Mouse (Mus musculus) spleen, adult 2 months (tissue): ENCODE measurements at regions not wholly inside any gene's neighbourhood (a gene's known extent, or its start where the extent isn't known, plus 50 kb on each side); places are given as distances from the start of the nearest gene placed in this dataset.

ENCODE experiments used
- DNase-seq, 2 experiments: peaks; one replicate each; pipeline versions ENCODE4 v3.0.0 to v3.0.0-alpha.2; 2012 to 2021; ENCODE audit warnings: low spot score in 2 of 2, low read depth in 1 of 2
- H3K27ac ChIP-seq: fragments of 200-500 bp; 2 replicates; pipeline ENCODE4 v1.5.1; 2012; ENCODE audit warnings: low read length, inconsistent platforms; ENCODE audit not compliant: insufficient read depth
- H3K27me3 ChIP-seq: fragments of 200-500 bp; 2 replicates; pipeline ENCODE4 v1.6.1; 2012; ENCODE audit warnings: mild to moderate bottlenecking, moderate library complexity, low read length, inconsistent platforms; ENCODE audit not compliant: control insufficient read depth, insufficient read depth
- H3K36me3 ChIP-seq: fragments of 200-500 bp; 2 replicates; pipeline ENCODE4 v1.6.1; 2012; ENCODE audit warnings: mild to moderate bottlenecking, low read length, inconsistent platforms; ENCODE audit not compliant: control insufficient read depth, insufficient read depth
- H3K4me1 ChIP-seq: fragments of 200-500 bp; 2 replicates; pipeline ENCODE4 v1.6.1; 2011; ENCODE audit warnings: inconsistent platforms; ENCODE audit not compliant: control insufficient read depth, insufficient read depth, insufficient read length
- H3K4me3 ChIP-seq: fragments of 200-500 bp; 2 replicates; pipeline ENCODE4 v1.5.1; 2011; ENCODE audit warnings: mild to moderate bottlenecking, inconsistent platforms; ENCODE audit not compliant: insufficient read depth, insufficient read length; ENCODE audit errors: extremely low read depth
- CTCF ChIP-seq: fragments of 200-500 bp; IDR thresholded peaks from 2 replicates; pipeline ENCODE4 v1.5.1; 2011; ENCODE audit warnings: mild to moderate bottlenecking, inconsistent platforms; ENCODE audit not compliant: insufficient read depth, insufficient read length, insufficient replicate concordance; ENCODE audit errors: extremely low read depth
- POLR2A ChIP-seq: fragments of 200-500 bp; IDR thresholded peaks from 2 replicates; pipeline ENCODE4 v1.6.1; 2011; ENCODE audit warnings: low read depth, low read length, inconsistent platforms
- WGBS: fragments of 180-500 bp; shearing (Covaris S2); methylation state at CpG from one replicate; pipeline ENCODE4 v1.1.7; 2018; 5-methylcytosine and 5-hydroxymethylcytosine counted together

- TF ChIP-seq CTCF (no peak), POLR2A (no peak)
Observed at GRCm38 (mm10) chr6:73370901-73371300, 98.6 kb downstream of the 4931417E11Rik start.

GRCm38 (mm10) chr6:73368836-73369141, 100.7 kb downstream of the 4931417E11Rik start:
- WGBS = 44% methylated on average over 6 of the region's 6 CpGs
- DNase-seq = no peak

More at GRCm38 (mm10) chr6:73370901-73371300, 98.6 kb downstream of the 4931417E11Rik start:
- H3K4me3 ChIP-seq = no peak overlapping the region
- no peaks in the 10 kb centered on the region for H3K36me3 ChIP-seq
- 87% methylated on average over 4 of the region's 4 CpGs for WGBS
- no peak for DNase-seq
- no peaks in the 10 kb centered on the region for H3K4me1 ChIP-seq
- no peak overlapping the region for H3K27ac ChIP-seq
- H3K27me3 ChIP-seq = no peaks in the 10 kb centered on the region

GRCm38 (mm10) chr6:73368047-73368835, 101.2 kb downstream of the 4931417E11Rik start:
- DNase-seq = no peak
- H3K36me3 ChIP-seq = no peaks in the 10 kb centered on the region
- H3K27me3 ChIP-seq = no peaks in the 10 kb centered on the region
- TF ChIP-seq CTCF (no peak), POLR2A (no peak)
- WGBS = 22% methylated on average over 21 of the region's 21 CpGs
- H3K4me1 ChIP-seq = no peaks in the 10 kb centered on the region
- H3K27ac ChIP-seq = no peak overlapping the region
- no peak overlapping the region for H3K4me3 ChIP-seq

More at GRCm38 (mm10) chr6:73368836-73369141, 100.7 kb downstream of the 4931417E11Rik start:
- Histone ChIP-seq H3K27me3 (no peaks in the 10 kb centered on the region), H3K27ac (no peak overlapping the region), H3K4me3 (no peak overlapping the region), H3K36me3 (no peaks in the 10 kb centered on the region), H3K4me1 (no peaks in the 10 kb centered on the region)
- TF ChIP-seq CTCF (no peak), POLR2A (no peak)

GRCm38 (mm10) chr6:73367616-73368015, 101.9 kb downstream of the 4931417E11Rik start:
- peak; percentile 17 to 34 for DNase-seq

GRCm38 (mm10) chr6:73366626-73367025, 102.8 kb downstream of the 4931417E11Rik start:
- Histone ChIP-seq H3K4me1 (no peaks in the 10 kb centered on the region), H3K27ac (no peak overlapping the region), H3K4me3 (no peak overlapping the region), H3K36me3 (no peaks in the 10 kb centered on the region), H3K27me3 (no peaks in the 10 kb centered on the region)
- no peak for TF ChIP-seq POLR2A
- TF ChIP-seq CTCF = no peak
- 83% methylated on average over 2 of the region's 2 CpGs for WGBS
- DNase-seq = no peak

More at GRCm38 (mm10) chr6:73367616-73368015, 101.9 kb downstream of the 4931417E11Rik start:
- Histone ChIP-seq H3K4me3 (no peak overlapping the region), H3K27me3 (no peaks in the 10 kb centered on the region), H3K4me1 (no peaks in the 10 kb centered on the region), H3K27ac (no peak overlapping the region), H3K36me3 (no peaks in the 10 kb centered on the region)
- peak; percentile 40; the same call in 1 of the 2 replicates for TF ChIP-seq CTCF
- no peak for TF ChIP-seq POLR2A
- WGBS = 7% methylated on average over 5 of the region's 5 CpGs

- Histone ChIP-seq H3K36me3 (no peaks in the 10 kb centered on the region), H3K4me3 (no peak overlapping the region), H3K27ac (no peak overlapping the region), H3K4me1 (no peaks in the 10 kb centered on the region), H3K27me3 (no peaks in the 10 kb centered on the region)
- 85% methylated on average over 9 of the region's 9 CpGs for WGBS
- no peak for TF ChIP-seq CTCF
- no peak for TF ChIP-seq POLR2A
- no peak for DNase-seq
Observed at GRCm38 (mm10) chr6:73365306-73365705, 104.2 kb downstream of the 4931417E11Rik start.

- Histone ChIP-seq H3K36me3 (no peaks in the 10 kb centered on the region), H3K27ac (no peak overlapping the region), H3K27me3 (no peaks in the 10 kb centered on the region; the same call in 1 of the 2 replicates), H3K4me1 (no peaks in the 10 kb centered on the region), H3K4me3 (no peak overlapping the region)
- TF ChIP-seq CTCF (no peak), POLR2A (no peak)
- no peak for DNase-seq
- WGBS = 67% methylated on average over 6 of the region's 6 CpGs
Observed at GRCm38 (mm10) chr6:73334995-73335394, 86.8 kb downstream of the Suclg1 start.
